Mouse (Mus musculus) erythroblast, embryonic 14.5 days (primary cell): ENCODE results near the gene Mcu.

Experiments
- GATA1 ChIP-seq: IDR thresholded peaks from 2 replicates; pipeline ENCODE4 v1.6.1; 2012; ENCODE audit warnings: low read length, inconsistent platforms, mixed read lengths
- TAL1 ChIP-seq: IDR thresholded peaks from 3 replicates; pipeline ENCODE4 v1.6.1; 2012; ENCODE audit warnings: low read length, inconsistent platforms, mixed read lengths

GRCm38 (mm10) chr10:59419516-59419915 lies 197.0 kb downstream of the Mcu start:
- no peak for TF ChIP-seq TAL1
- TF ChIP-seq GATA1, result no peak
